Mouse (Mus musculus) testis, adult 2 months (tissue): ENCODE measurements around the gene Psmb8. TPM values are rescaled to one million over a fixed set of nuclear protein-coding genes. Genes with fewer than 3 reads are reported as not detected.

Experiments
- H3K27ac ChIP-seq: fragments of 200-500 bp; 2 replicates; pipeline ENCODE4 v1.5.1; 2012; ENCODE audit warnings: low read depth, low read length; ENCODE audit not compliant: control insufficient read depth, insufficient read depth
- H3K27me3 ChIP-seq: fragments of 200-500 bp; 2 replicates; pipeline ENCODE4 v1.6.1; 2012; ENCODE audit warnings: mild to moderate bottlenecking, low read length, moderate library complexity; ENCODE audit not compliant: control insufficient read depth, insufficient read depth
- H3K36me3 ChIP-seq: fragments of 200-500 bp; 2 replicates; pipeline ENCODE4 v1.6.1; 2012; ENCODE audit warnings: mild to moderate bottlenecking, low read length; ENCODE audit not compliant: control insufficient read depth, insufficient read depth
- H3K4me1 ChIP-seq: fragments of 200-500 bp; 2 replicates; pipeline ENCODE4 v1.6.1; 2012; ENCODE audit warnings: low read length; ENCODE audit not compliant: control insufficient read depth, insufficient read depth
- H3K4me3 ChIP-seq: fragments of 200-500 bp; 2 replicates; pipeline ENCODE4 v1.5.1; 2012; ENCODE audit warnings: low read depth, mild to moderate bottlenecking, low read length, moderate library complexity, mixed read lengths; ENCODE audit not compliant: control insufficient read depth
- CTCF ChIP-seq: fragments of 200-500 bp; IDR thresholded peaks from 2 replicates; pipeline ENCODE4 v1.5.1; 2012; ENCODE audit warnings: low read depth, mild to moderate bottlenecking, inconsistent platforms, low read length, moderate library complexity; ENCODE audit not compliant: control insufficient read depth, insufficient read depth, insufficient replicate concordance
- POLR2A ChIP-seq: fragments of 200-500 bp; IDR thresholded peaks from 2 replicates; pipeline ENCODE4 v1.6.1; 2012; ENCODE audit warnings: low read depth, mild to moderate bottlenecking, inconsistent platforms, low read length, moderate library complexity; ENCODE audit not compliant: control insufficient read depth
- polyA plus RNA-seq: library from polyadenylated mRNA; depleted of rRNA; stranded (reverse); fragments of >200 nt; gene quantifications from 2 replicates; pipeline ENCODE4 v1.2.3, GENCODE M21; 2012

Gene Psmb8
- polyA plus RNA-seq, 1 experiment = 2.0 TPM

DNA sequence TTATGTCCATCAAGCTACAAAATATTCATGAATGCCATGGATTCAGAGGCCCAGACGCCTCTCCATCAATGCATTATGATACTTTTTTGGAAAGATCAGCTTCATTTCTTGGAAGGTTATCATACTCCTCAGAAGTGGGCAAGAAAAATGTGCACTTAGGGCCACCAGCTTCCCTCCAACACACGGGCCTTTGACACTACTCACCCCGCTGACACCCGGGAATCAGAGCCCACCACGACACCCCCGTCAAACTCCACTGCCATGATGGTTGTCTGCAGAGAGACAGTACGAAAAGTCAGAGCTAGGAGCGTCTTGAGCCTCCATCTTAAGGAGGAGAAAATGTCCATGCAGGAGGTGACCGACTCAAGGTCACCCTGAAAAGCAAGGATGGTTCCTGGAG is 12.0 kb upstream of the Psmb8 start:
- peaks cover 8% of the 10 kb centered on the region for H3K4me1 ChIP-seq
- TF ChIP-seq POLR2A (no peak), CTCF (no peak)
- H3K27ac ChIP-seq = no peak overlapping the region
- no peaks in the 10 kb centered on the region for H3K27me3 ChIP-seq
- H3K36me3 ChIP-seq = no peaks in the 10 kb centered on the region
- H3K4me3 ChIP-seq = no peak overlapping the region

DNA sequence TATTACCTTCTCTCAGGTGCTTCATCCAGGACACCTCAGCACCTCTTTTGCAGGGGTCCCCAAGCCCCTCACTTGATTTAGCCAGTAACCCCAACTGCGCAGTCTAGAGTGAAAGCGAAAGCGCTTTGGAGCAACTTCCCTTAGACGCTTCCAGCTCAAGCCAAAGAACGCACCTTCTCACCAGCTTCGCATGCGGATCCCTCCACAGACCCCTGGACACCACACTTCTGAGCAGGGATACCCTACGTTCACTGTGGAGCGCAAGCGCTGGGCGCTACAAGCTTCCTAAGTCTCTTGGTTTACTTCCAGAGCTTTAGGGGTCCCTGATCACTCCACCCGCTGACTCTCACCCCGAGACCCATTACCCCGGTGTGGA is 10.6 kb upstream of the Psmb8 start:
- Histone ChIP-seq H3K4me1 (peaks cover 8% of the 10 kb centered on the region), H3K27me3 (no peaks in the 10 kb centered on the region), H3K36me3 (no peaks in the 10 kb centered on the region), H3K4me3 (peak overlapping the region; percentile 77), H3K27ac (peak overlapping the region; percentile 34; the same call in 1 of the 2 replicates)
- TF ChIP-seq CTCF (no peak), POLR2A (no peak)

DNA sequence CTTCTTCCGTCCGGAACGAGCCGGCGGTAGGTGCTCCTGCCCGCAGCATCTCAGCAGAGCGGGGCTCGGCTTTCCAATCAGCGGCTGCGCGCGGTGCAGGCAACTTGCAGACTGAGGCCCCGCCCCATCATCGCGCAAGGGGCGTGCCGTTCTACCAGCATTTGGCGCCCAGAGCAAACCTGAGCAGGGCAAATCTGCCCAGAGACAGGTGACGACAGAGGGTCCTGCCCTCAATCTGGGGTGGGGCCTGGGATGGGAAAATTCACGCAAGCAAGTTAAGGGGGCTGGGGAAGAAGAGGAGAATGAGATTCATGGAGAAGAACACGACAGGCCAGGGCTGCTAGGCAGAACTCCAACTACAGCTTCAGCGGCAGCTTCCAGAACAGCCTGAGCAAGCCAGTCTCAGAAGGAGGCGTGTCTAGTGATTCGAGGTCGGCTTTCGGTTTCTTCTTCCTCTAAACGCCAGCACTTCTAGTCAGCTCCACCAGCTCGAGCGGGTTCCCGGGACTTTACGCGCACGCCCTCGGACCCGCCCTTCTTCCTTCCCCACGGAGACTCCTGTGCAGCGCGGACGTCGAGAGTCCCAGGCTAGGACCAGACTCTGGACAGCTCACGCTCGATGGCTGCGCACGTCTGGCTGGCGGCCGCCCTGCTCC is 10.1 kb upstream of the Psmb8 start, which contains the start of the genes Tap1 and Psmb9:
TSS of gene Tap1 (plus strand) at position 293 of the 656 bp plus-strand sequence.
TSS of gene Psmb9 (minus strand) at position 504 of the 656 bp plus-strand sequence.
- Histone ChIP-seq H3K36me3 (no peaks in the 10 kb centered on the region), H3K4me1 (peaks cover 8% of the 10 kb centered on the region), H3K4me3 (peak within 1 kb of the TSS; percentile 77), H3K27ac (peak within 1 kb of the TSS; percentile 34; the same call in 1 of the 2 replicates), H3K27me3 (no peaks in the 10 kb centered on the region)
- no peak for TF ChIP-seq POLR2A
- TF ChIP-seq CTCF = no peak

DNA sequence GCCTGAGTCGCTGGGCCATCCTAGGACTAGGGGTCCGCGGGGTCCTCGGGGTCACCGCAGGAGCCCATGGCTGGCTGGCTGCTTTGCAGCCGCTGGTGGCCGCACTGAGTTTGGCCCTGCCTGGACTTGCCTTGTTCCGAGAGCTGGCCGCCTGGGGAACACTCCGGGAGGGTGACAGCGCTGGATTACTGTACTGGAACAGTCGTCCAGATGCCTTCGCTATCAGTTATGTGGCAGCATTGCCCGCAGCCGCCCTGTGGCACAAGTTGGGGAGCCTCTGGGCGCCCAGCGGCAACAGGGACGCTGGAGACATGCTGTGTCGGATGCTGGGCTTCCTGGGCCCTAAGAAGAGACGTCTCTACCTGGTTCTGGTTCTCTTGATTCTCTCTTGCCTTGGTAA is 9.5 kb upstream of the Psmb8 start:
- peak overlapping the region; percentile 77 for H3K4me3 ChIP-seq
- TF ChIP-seq CTCF (no peak), POLR2A (no peak)
- peaks cover 11% of the 10 kb centered on the region for H3K4me1 ChIP-seq
- no peaks in the 10 kb centered on the region for H3K27me3 ChIP-seq
- H3K27ac ChIP-seq = no peak overlapping the region
- H3K36me3 ChIP-seq = no peaks in the 10 kb centered on the region

DNA sequence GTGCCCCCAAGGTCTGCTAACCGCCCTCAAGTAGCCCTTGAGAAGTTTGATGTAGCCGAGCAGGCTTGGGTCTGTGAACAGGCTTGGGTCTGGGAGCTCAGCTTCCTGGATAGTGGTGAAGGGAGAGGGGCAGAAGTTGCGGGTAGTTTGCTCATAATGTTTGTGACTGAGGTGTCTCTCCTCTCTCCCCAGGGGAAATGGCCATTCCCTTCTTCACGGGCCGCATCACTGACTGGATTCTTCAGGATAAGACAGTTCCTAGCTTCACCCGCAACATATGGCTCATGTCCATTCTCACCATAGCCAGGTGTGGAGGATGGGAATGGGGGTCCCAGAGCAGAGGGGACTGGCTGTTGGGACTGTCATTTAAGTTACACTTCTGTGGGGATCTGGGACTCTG is 8.5 kb upstream of the Psmb8 start:
- Histone ChIP-seq H3K27me3 (no peaks in the 10 kb centered on the region), H3K36me3 (no peaks in the 10 kb centered on the region)
- TF ChIP-seq CTCF = no peak

DNA sequence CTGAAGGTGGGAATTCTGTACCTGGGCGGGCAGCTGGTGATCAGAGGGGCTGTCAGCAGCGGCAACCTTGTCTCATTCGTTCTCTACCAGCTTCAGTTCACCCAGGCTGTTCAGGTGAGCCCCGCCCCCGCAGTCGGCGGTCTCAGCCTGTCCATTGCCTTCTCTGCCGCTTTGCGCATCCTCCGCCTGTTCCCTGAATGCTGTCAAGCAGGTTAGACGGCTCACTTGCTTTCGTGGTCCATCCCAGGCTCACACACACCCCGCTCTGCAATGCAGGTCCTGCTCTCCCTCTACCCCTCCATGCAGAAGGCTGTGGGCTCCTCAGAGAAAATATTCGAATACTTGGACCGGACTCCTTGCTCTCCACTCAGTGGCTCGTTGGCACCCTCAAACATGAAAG is 4.7 kb upstream of the Psmb8 start:
- H3K27ac ChIP-seq = no peak overlapping the region
- H3K4me1 ChIP-seq = peaks cover 14% of the 10 kb centered on the region
- no peaks in the 10 kb centered on the region for H3K36me3 ChIP-seq
- no peaks in the 10 kb centered on the region; the same call in 1 of the 2 replicates for H3K27me3 ChIP-seq
- TF ChIP-seq CTCF (no peak), POLR2A (no peak)
- no peak overlapping the region for H3K4me3 ChIP-seq

More for the DNA sequence above, 8.5 kb upstream of the Psmb8 start:
- H3K4me3 ChIP-seq = no peak overlapping the region
- H3K4me1 ChIP-seq = peaks cover 11% of the 10 kb centered on the region
- no peak overlapping the region for H3K27ac ChIP-seq

DNA sequence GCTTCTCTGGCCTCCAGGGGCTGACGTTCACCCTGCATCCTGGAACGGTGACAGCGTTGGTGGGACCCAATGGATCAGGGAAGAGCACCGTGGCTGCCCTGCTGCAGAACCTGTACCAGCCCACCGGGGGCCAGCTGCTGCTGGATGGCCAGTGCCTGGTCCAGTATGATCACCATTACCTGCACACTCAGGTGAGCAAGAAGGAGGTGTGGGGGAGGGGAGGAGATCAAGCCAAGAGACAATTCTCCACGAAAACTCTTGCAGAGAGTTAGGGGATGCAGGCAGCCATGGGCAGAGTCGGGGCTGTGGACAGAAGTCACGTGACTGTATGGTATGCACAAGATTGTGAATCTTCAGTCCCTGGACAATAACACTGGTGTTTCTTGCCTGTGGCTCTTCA is 4.1 kb upstream of the Psmb8 start:
- peaks cover 14% of the 10 kb centered on the region for H3K4me1 ChIP-seq
- TF ChIP-seq CTCF = no peak
- TF ChIP-seq POLR2A = no peak
- no peak overlapping the region for H3K4me3 ChIP-seq
- H3K27me3 ChIP-seq = peaks cover 2% of the 10 kb centered on the region; the same call in 1 of the 2 replicates
- H3K36me3 ChIP-seq = no peaks in the 10 kb centered on the region
- H3K27ac ChIP-seq = no peak overlapping the region
